Mouse (Mus musculus): ENCODE data around the gene Olfr729.

Olfr729 gene

DNA sequence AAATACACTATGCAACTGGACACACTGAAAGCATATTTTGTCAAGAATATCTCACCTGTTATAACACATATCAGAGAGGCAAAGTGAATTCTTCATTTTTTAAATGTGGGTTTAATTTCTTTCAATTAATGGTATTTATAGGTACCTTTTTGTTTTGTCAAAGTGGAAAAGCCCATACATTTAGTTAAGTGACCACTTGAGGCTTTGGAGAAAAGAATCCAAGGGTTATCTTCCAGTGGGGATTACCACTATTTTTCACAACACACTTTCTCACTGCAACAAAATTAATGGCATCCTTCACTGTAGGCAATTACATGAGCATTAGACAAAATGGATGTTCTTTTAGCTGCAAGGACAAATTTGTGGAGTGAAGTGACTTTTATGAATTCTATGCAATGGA lies at the start of gene Olfr729:
Olfr729 (minus strand) TSS at position 101 of the 400 bp plus-strand sequence.
- no peak for DNase-seq

DNA sequence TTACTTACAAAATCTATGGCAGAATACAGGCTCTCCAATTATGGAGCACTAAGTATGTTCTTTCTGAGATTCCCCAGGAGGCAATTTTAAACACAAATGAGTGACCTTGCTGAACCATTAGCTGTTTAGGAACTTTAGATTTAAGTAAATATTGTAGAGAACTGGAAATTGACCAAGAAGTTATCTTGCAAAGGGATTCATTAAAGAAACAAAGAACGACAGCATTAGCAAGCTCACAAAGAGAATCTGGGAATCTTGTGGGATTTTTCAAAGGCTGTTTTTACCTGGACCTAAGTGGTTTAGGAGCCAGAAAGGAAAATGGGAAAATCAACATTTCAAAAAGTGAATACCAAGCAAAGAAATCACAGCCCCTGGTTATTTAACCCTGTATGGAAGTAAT lies 35.4 kb upstream of the Olfr729 start, which contains the start of gene Olfr730:
Olfr730 (minus strand) TSS at position 101 of the 400 bp plus-strand sequence.
- no peak for DNase-seq

DNA sequence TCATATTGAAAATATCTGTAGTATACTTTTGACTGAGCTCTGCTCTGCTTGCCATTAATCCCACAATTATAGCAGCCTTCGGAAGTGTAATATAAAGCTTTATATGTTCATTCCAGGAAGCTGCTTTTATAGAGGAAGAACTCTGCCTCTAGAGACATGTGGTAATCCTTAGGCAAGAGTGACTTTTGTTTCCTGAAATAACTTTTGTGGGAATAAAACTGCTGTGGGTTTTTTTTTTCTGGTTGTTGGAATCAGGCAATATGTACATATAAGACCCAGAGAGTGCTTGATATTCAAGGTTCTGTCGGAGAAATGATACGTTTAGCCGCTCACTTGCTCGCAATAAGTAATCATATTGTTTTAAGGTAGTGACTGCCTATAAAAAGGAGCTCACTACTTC lies 10.1 kb downstream of the Olfr729 start, which contains the start of gene Olfr728:
Olfr728 (minus strand) TSS at position 101 of the 400 bp plus-strand sequence.
- no peak for DNase-seq

DNA sequence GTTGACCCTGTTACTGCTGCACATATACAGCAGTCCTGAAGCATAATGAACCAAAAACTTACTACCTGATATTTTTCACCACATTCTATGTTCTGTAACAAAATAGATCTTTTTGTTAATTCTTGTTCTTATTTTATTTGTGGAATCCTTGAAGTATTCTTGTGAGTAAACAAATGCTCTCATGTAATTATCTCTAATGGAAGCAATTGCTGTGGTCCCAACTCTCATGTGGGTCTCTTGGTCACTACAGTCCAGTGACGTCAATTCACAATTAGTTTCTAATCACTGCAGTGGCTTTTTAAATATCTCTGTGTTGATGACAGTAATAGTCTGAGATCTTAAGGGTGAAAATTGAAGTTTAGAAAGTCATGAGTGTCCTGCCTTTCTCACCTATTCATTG lies 29.8 kb downstream of the Olfr729 start, which contains the start of gene Olfr727:
Olfr727 (plus strand) TSS at position 301 of the 400 bp plus-strand sequence.
- DNase-seq = no peak
